Mouse (Mus musculus): ENCODE data around the gene Gm21788. TPM values are rescaled to one million over a fixed set of nuclear protein-coding genes. Genes with fewer than 3 reads are reported as not detected.
"Not testable (repeated sequence)": the region's sequence is repeated elsewhere in the genome, so short reads cannot be mapped to it uniquely, and the experiment has no call there.

Gene Gm21788
- polyA plus RNA-seq (2016; fragmentation: Nextera tagmentation; extraction: Ambion mirVana), result not detected in 2 replicates

DNA sequence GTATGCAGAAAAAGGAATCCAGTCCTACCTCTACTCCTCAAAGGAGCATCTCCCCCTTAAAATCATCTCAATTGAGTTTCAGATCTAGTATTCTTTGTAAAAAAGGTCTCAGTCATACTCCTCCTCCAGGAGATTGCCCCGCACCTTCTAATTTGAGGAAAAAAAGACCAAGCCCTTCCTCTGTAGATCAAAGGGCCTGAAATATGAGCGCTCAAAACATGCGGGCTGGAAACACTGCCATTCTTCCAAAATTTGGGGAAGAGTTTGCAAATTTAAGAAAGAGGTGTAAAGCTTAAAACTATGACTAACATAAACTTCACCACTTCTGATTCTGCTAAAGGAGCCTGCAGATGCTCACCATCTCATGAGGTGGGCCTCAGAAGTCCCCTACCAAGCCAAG, at the start of gene Gm21788:
Gm21788 (plus strand) TSS at position 301 of the 400 bp plus-strand sequence.
- DNase-seq (ENCODE audit: low spot score); H3K27me3 ChIP-seq (ENCODE audit: low read depth, poor library complexity, severe bottlenecking); H3K4me3 ChIP-seq; H3K36me3 ChIP-seq; H3K27ac ChIP-seq; H3K4me1 ChIP-seq; H3K9me3 ChIP-seq (replicated peaks): not testable (repeated sequence)
- whole genome bisulfite sequencing, result no CpG with 5 or more reads among the region's 3 CpGs

Other genes with a start within 250 kb of the Gm21788 start
- not detected in 2 replicates for gene Gm21244, start 235.7 kb upstream of the Gm21788 start, polyA plus RNA-seq (2016; fragmentation: Nextera tagmentation; extraction: Ambion mirVana)
- not detected in 2 replicates for gene Gm28998, start 151.2 kb upstream of the Gm21788 start, polyA plus RNA-seq (2016; fragmentation: Nextera tagmentation; extraction: Ambion mirVana)
- 0.04 TPM in 1 of 2 replicates, not detected in the other for gene Gm20826, start 233.5 kb downstream of the Gm21788 start, polyA plus RNA-seq (2016; fragmentation: Nextera tagmentation; extraction: Ambion mirVana)